Mouse (Mus musculus) bone marrow, adult 2 months (tissue): Measurements from ENCODE around the gene Tulp4.
"Not testable (repeated sequence)": the region's sequence is repeated elsewhere in the genome, so short reads cannot be mapped to it uniquely, and the experiment has no call there.

Source experiments
- CTCF ChIP-seq: fragments of 200-500 bp; IDR thresholded peaks from 2 replicates; pipeline ENCODE4 v1.5.1; 2011; ENCODE audit warnings: low read length, control low read depth; ENCODE audit not compliant: control insufficient read depth, insufficient read depth
- POLR2A ChIP-seq: fragments of 200-500 bp; IDR thresholded peaks from 2 replicates; pipeline ENCODE4 v1.6.1; 2011; ENCODE audit warnings: low read depth, mild to moderate bottlenecking, control low read depth, low read length, borderline replicate concordance; ENCODE audit not compliant: control insufficient read depth

- TF ChIP-seq POLR2A, CTCF: not testable (repeated sequence)
These were observed 191.0 kb downstream of the Tulp4 start for GRCm38 (mm10) chr17:6297060-6297795.
